Mouse (Mus musculus): ENCODE results near the gene Lypd6.

Gene Lypd6

GRCm38 (mm10) chr2:50179164-50179563 is 112.9 kb downstream of the Lypd6 start:
- DNase-seq: no peak

GRCm38 (mm10) chr2:50180423-50180822 is 114.2 kb downstream of the Lypd6 start:
- DNase-seq: no peak

GRCm38 (mm10) chr2:50181332-50181731 is 115.1 kb downstream of the Lypd6 start:
- DNase-seq: no peak

GRCm38 (mm10) chr2:50186711-50187405 is 120.6 kb downstream of the Lypd6 start:
- DNase-seq: no peak

GRCm38 (mm10) chr2:50188856-50189255 is 122.6 kb downstream of the Lypd6 start:
- no peak for DNase-seq

- DNase-seq: no peak
Measured at GRCm38 (mm10) chr2:50196681-50197080, 130.5 kb downstream of the Lypd6 start.

- no peak for DNase-seq
Measured at GRCm38 (mm10) chr2:50197801-50198200, 131.6 kb downstream of the Lypd6 start.

GRCm38 (mm10) chr2:50200541-50200940 is 134.3 kb downstream of the Lypd6 start:
- DNase-seq: no peak

- DNase-seq: no peak
Measured at GRCm38 (mm10) chr2:50220574-50220973, 154.3 kb downstream of the Lypd6 start.

GRCm38 (mm10) chr2:50225019-50225418 is 158.8 kb downstream of the Lypd6 start:
- no peak for DNase-seq

GRCm38 (mm10) chr2:50233491-50233890 is 167.3 kb downstream of the Lypd6 start:
- DNase-seq: no peak
